Mouse (Mus musculus): ENCODE data around the gene Ncoa1.
A peak's percentile ranks its signal among the peaks of the same experiment; 100 is the strongest.

The Ncoa1 gene

GRCm38 (mm10) chr12:4476832-4477671, at the start of gene Ncoa1:
TSS of gene Ncoa1 (minus strand) at chr12:4477182.
- peak; percentile 67 to 87 for DNase-seq

GRCm38 (mm10) chr12:4524546-4524945, 47.6 kb upstream of the Ncoa1 start:
- DNase-seq, result no peak

- no peak for DNase-seq
These were observed 46.8 kb upstream of the Ncoa1 start for GRCm38 (mm10) chr12:4523688-4524298.

DNA sequence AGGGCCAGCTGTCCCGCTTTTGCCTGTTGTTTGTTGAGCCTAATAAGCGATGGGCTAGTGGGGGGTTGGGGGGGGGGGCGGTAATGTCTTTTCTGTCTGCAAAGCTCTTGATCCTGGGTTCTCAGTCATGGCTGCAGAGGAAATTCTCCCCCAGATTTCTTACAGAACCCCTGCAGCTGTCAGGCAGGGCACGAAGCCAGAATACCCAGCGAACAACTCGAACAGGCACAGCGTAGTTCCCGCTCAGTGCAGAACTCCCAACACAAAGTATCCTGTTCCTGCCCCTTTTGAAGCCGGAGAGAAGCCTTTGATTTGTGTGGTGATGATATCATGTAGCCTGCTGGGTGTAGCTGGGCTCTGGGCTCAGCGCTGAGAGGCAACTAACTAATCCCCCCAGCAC, 46.2 kb upstream of the Ncoa1 start:
- DNase-seq, result peak; percentile 17 to 56

- DNase-seq, result peak in 1 of 2 experiments; percentile 8
These were observed 42.0 kb upstream of the Ncoa1 start for GRCm38 (mm10) chr12:4518957-4519356.

GRCm38 (mm10) chr12:4509591-4510061, 32.6 kb upstream of the Ncoa1 start:
- peak in 1 of 2 experiments; percentile 12 for DNase-seq

GRCm38 (mm10) chr12:4508182-4508581, 31.2 kb upstream of the Ncoa1 start:
- no peak for DNase-seq

GRCm38 (mm10) chr12:4507461-4507860, 30.5 kb upstream of the Ncoa1 start:
- no peak for DNase-seq

GRCm38 (mm10) chr12:4506810-4507430, 29.9 kb upstream of the Ncoa1 start:
- no peak for DNase-seq

GRCm38 (mm10) chr12:4505298-4505697, 28.3 kb upstream of the Ncoa1 start:
- no peak for DNase-seq

DNA sequence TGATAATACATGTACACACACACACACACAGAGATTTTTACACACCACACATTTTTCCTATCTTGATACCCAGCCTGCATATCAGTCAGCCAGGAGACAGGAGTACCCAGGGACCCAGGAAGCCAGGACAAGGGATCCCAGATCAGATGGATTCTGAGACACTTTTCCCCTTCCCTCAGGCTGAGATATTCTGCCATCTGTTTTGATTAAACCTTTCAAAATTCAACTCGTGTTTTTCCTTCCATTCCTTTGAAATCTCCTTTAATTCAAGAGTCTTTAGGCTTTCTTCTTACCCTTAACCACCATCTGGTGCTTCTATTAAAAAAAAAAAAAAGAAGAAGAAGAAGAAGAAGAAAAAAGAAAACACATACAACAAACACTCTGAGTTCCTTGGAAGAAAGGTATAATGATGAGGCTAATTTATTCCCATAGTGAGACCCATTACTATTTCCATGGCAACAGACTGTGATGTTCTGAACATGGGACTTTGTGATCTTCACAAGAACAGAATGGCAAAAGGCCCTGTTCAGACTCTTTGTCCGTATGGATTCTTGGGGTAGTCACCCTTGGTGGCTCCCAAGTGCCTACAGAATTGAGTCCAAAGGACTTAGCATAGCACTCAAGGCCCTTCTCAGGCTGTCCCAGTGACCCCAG, 26.8 kb upstream of the Ncoa1 start:
- DNase-seq, result no peak

DNA sequence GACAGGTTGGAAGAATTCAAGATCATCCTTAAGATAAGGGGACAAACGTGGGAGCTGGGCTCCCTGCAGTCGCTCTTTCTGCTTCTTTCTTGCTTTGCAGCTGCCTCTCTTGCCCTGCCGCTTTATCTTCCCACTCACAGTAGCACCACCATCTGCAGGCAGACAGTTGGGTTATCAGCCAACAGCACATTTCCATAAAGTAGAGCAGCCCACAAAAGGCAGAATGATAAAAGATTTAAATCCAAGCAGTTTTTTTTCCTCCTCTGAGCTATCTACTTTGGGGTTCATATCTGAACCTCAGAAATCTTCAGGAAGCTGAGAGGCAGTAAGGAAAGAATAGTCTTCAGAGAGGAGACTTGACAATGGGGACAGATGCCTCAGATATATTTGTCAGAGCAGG, 24.9 kb upstream of the Ncoa1 start:
- no peak for DNase-seq

GRCm38 (mm10) chr12:4500516-4500915, 23.5 kb upstream of the Ncoa1 start:
- DNase-seq, result no peak

GRCm38 (mm10) chr12:4499651-4500175, 22.7 kb upstream of the Ncoa1 start:
- no peak for DNase-seq

DNA sequence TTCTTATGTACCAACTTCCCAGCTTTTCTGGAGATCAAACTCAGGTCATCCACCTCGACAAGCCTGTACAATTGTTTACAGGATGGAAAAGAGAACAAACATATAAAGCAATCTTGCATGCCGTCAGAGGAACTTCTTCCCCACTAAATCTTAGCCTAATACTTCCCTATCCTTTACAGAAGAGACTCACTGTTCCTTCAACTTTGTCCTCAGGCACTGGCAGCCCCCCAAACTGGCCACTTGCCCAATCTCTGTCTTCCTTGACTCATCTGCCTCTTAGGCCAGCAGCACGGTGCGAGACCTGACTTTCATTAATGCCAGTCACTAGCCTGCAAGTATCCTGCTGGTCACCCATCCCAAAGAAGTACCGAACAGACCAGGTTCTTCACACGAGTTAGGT, 11.4 kb upstream of the Ncoa1 start:
- peak; percentile 91 to 93 for DNase-seq

GRCm38 (mm10) chr12:4483386-4483785, 6.4 kb upstream of the Ncoa1 start:
- no peak for DNase-seq

DNA sequence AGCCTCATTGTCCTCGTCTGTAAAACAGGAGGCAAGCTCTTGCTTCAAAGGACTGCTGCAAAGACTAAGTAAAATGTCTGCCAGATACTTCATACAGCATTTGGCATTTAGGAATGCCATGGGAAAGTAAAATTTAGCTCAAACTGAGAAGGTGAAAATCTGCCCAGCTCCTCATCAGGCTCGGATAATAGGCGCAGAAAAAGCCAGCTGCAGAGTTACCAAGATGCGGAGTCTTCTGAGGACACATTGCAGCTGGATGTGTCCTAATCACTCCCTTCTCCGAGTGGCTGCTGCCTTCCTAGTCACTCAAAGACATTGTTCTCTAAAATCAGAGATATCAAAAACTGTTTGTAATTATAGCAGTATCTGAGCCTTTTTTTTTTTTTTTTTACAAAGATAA, 4.7 kb upstream of the Ncoa1 start:
- no peak for DNase-seq

DNA sequence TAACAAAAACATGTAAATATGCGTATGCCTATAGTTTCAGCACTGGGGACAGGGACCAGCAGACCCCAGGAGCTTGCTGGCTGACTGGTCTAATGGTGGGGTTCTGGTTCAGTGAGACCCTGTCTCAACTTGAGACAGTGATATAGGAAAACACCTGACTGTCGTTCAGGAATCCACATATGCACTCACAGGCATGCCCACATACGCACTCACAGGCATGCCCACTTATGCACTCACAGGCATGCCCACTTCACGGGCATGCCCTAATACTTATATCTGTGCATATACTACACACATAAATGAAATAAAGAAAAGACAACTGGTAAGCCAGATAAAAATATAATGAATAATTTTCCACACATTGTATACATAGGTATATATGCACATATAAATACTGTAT, 3.3 kb upstream of the Ncoa1 start:
- DNase-seq, result no peak

GRCm38 (mm10) chr12:4479171-4479881, 2.3 kb upstream of the Ncoa1 start:
- no peak for DNase-seq

DNA sequence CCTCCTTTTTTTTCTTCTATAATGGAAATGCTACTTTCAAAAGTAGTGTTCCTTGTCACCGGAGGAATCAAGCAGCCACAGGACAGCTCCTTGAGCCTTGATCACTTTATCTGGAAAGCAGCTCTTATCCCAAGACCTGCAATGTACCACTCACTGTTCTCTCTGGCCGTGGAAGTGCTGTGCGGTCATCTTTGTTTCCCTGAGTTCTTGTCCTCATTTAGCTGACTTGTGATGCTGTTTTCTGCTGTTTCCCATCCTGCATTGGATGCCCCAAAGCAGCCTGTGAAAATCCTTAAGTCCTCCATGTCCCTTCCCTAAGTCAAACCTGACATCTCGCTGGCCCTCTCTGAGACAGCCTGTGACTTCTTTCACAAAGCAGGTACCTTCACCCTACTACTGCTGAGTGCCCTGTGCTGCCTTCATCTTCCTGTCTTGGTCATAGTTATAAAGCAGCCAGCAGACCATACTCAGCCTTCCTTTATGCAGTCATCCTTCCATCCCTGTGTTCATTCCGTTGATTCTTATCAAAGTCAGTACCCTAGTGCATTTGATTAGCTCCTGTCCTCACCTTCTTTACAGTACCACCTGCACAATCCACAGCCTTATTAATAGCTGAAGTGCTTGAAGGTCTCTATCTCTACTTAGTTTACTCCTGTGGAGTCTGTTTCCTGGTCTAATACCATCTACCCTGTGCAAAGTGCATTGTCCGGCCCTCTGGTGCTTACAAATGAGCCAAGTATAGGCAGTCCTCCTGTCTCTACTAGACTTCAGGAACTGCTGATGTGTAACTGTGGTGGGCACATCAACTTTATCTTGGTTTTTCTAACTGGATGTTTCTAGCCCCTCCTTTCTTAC, 1.2 kb upstream of the Ncoa1 start:
- DNase-seq, result no peak

DNA sequence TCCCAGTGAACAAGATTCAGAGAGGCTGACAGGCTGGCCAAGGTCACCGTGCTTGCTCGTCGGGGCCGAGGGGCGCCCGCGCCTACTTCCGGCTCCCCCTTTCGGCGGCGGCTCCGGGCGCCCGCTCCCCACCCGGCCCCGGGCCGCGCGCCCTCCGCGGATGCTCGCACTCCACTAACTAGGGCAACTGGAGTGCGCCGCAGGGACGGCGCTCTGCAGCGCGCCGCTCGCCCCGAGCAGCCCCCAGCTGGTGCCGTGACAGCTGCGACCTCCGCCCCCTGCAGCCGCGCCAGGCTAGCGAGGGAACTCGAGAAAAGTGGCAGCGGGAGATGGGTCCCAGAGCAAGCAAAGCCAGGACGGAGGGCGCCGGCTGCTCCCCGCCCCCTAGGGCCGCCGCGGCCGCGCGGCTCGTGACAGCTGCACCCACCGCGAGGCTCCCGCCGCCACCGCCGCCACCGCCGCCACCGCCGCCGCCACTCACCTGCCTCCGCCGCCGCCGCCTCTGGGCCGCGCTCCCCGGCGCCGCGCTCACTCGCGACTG, 621 bp downstream of the Ncoa1 start:
- peak; percentile 39 to 68 for DNase-seq
